Mouse (Mus musculus) liver, adult 2 months (tissue): ENCODE measurements around the gene Zfx. TPM values are rescaled to one million over a fixed set of nuclear protein-coding genes. Genes with fewer than 3 reads are reported as not detected.

Source experiments
- DNase-seq: peaks from one replicate; pipeline ENCODE4 v3.0.0-alpha.2; 2011; ENCODE audit warnings: low read depth, low spot score; ENCODE audit errors: extremely low read depth
- H3K27ac ChIP-seq: fragments of 200-500 bp; replicated peaks from 2 replicates; pipeline ENCODE4 v1.5.1; 2012; ENCODE audit warnings: low read depth, mild to moderate bottlenecking, control low read depth, inconsistent platforms, low read length; ENCODE audit not compliant: insufficient read depth
- H3K27me3 ChIP-seq: fragments of 200-500 bp; 2 replicates; pipeline ENCODE4 v1.6.1; 2012; ENCODE audit warnings: mild to moderate bottlenecking, moderate library complexity, low read length, inconsistent platforms; ENCODE audit not compliant: control insufficient read depth, insufficient read depth
- H3K36me3 ChIP-seq: fragments of 200-500 bp; 2 replicates; pipeline ENCODE4 v1.6.1; 2012; ENCODE audit warnings: low read length, inconsistent platforms; ENCODE audit not compliant: control insufficient read depth, insufficient read depth
- H3K4me1 ChIP-seq: fragments of 200-500 bp; 2 replicates; pipeline ENCODE4 v1.6.1; 2011; ENCODE audit warnings: low read length; ENCODE audit not compliant: control insufficient read depth, insufficient read depth
- H3K4me3 ChIP-seq: fragments of 200-500 bp; 2 replicates; pipeline ENCODE4 v1.5.1; 2011; ENCODE audit warnings: low read depth, mild to moderate bottlenecking, control low read depth, low read length, moderate library complexity; ENCODE audit not compliant: insufficient read depth
- H3K79me2 ChIP-seq: fragments of 200-500 bp; 2 replicates; pipeline ENCODE4 v1.6.1; 2012; ENCODE audit warnings: inconsistent platforms, mild to moderate bottlenecking, low read length, moderate library complexity; ENCODE audit not compliant: control insufficient read depth, insufficient read depth
- H3K9ac ChIP-seq: fragments of 200-500 bp; 2 replicates; pipeline ENCODE4 v1.6.1; 2012; ENCODE audit warnings: low read depth, mild to moderate bottlenecking, control low read depth, inconsistent platforms, low read length
- CTCF ChIP-seq: fragments of 200-500 bp; IDR thresholded peaks from 2 replicates; pipeline ENCODE4 v1.5.1; 2011; ENCODE audit warnings: low read depth, low read length, control low read depth
- POLR2A ChIP-seq: fragments of 200-500 bp; IDR thresholded peaks from 2 replicates; pipeline ENCODE4 v1.6.1; 2011; ENCODE audit warnings: low read length, control low read depth; ENCODE audit not compliant: insufficient read depth; ENCODE audit errors: extremely low read depth
- WGBS: fragments of 180-500 bp; shearing (Covaris S2); methylation state at CpG from one replicate; pipeline ENCODE4 v1.1.7; 2018; 5-methylcytosine and 5-hydroxymethylcytosine counted together
- polyA plus RNA-seq: library from polyadenylated mRNA; depleted of rRNA; stranded (reverse); fragments of >200 nt; gene quantifications from 2 replicates; pipeline ENCODE4 v1.2.3, GENCODE M21; 2012
- total RNA-seq: library from RNA; depleted of rRNA; stranded (reverse); fragments of >200 nt; gene quantifications from 2 replicates; pipeline ENCODE4 v1.2.3, GENCODE M21; 2014

Zfx gene
- total and polyA plus RNA-seq, 2 experiments = 2.1 to 14.4 TPM

GRCm38 (mm10) chrX:94115882-94116281 lies 7.6 kb downstream of the Zfx start:
- H3K4me1 ChIP-seq = peaks cover 10% of the 10 kb centered on the region
- no peak overlapping the region for H3K27ac ChIP-seq
- no peak overlapping the region for H3K9ac ChIP-seq
- H3K79me2 ChIP-seq = peaks cover 16% of the 10 kb centered on the region; the same call in 1 of the 2 replicates
- peak; percentile 45 for DNase-seq
- H3K27me3 ChIP-seq = no peaks in the 10 kb centered on the region
- no peaks in the 10 kb centered on the region for H3K36me3 ChIP-seq
- WGBS = 40% methylated on average over 6 of the region's 6 CpGs
- no peak for TF ChIP-seq POLR2A
- TF ChIP-seq CTCF = no peak
- no peak overlapping the region for H3K4me3 ChIP-seq

GRCm38 (mm10) chrX:94105964-94106363 lies 17.5 kb downstream of the Zfx start:
- no peaks in the 10 kb centered on the region for H3K27me3 ChIP-seq
- no peak overlapping the region for H3K4me3 ChIP-seq
- H3K79me2 ChIP-seq = no peaks in the 10 kb centered on the region; the same call in 1 of the 2 replicates
- H3K4me1 ChIP-seq = no peaks in the 10 kb centered on the region; the same call in 1 of the 2 replicates
- WGBS = 32% methylated on average over 2 of the region's 2 CpGs
- no peak overlapping the region for H3K9ac ChIP-seq
- TF ChIP-seq POLR2A (no peak), CTCF (no peak)
- H3K36me3 ChIP-seq = peaks cover 4% of the 10 kb centered on the region
- H3K27ac ChIP-seq = no peak overlapping the region
- DNase-seq = no peak

DNA sequence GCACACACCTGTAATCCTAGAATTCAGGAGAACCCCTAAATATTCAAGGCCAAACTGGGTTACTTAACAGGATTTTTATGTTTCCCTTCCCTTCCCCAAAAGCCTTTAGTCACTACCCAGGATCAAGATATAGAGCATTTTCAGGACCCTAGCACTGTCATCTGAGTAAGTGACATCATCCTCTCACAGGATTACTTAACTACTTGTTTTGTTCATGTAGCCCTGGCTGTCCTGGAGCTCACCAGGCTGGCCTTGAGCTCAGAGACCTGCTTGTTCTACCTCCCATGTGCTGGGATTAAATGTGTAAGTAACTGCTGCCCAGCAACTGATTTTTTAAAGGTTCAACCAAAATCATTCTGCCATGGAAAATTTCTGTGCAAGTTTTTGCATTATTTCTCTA lies 20.6 kb downstream of the Zfx start:
- no peak overlapping the region for H3K27ac ChIP-seq
- H3K27me3 ChIP-seq = no peaks in the 10 kb centered on the region
- no peak overlapping the region for H3K4me3 ChIP-seq
- no peak for TF ChIP-seq CTCF
- no peak for TF ChIP-seq POLR2A
- no peaks in the 10 kb centered on the region; the same call in 1 of the 2 replicates for H3K79me2 ChIP-seq
- H3K9ac ChIP-seq = no peak overlapping the region
- H3K36me3 ChIP-seq = peaks cover 12% of the 10 kb centered on the region
- no peaks in the 10 kb centered on the region; the same call in 1 of the 2 replicates for H3K4me1 ChIP-seq
- peak; percentile 20 for DNase-seq

DNA sequence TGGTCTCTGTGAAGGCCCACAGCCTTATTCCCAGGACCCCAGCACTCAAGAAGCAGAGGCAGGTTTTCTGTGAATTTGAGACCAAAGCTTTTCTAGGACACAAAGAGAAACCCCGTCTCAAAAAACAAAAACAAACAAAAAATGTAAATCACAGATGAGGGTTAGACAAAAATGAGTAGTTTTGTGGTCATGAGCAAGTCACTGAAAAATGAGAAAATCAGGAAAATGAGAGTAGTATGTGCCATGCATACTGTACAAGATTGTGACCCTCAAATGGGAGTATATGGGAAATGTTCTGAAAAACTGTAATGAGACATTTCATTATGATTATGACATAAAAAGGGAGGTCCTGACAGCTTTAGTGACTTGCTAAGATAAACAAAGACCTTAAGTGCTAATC lies 22.9 kb downstream of the Zfx start:
- Histone ChIP-seq H3K27ac (no peak overlapping the region), H3K4me3 (no peak overlapping the region), H3K36me3 (peaks cover 15% of the 10 kb centered on the region), H3K9ac (no peak overlapping the region), H3K79me2 (no peaks in the 10 kb centered on the region; the same call in 1 of the 2 replicates), H3K27me3 (no peaks in the 10 kb centered on the region), H3K4me1 (no peaks in the 10 kb centered on the region)
- no peak for TF ChIP-seq CTCF
- no peak for TF ChIP-seq POLR2A
- 83% methylated on average over 1 of the region's 1 CpGs for WGBS
- DNase-seq = no peak

DNA sequence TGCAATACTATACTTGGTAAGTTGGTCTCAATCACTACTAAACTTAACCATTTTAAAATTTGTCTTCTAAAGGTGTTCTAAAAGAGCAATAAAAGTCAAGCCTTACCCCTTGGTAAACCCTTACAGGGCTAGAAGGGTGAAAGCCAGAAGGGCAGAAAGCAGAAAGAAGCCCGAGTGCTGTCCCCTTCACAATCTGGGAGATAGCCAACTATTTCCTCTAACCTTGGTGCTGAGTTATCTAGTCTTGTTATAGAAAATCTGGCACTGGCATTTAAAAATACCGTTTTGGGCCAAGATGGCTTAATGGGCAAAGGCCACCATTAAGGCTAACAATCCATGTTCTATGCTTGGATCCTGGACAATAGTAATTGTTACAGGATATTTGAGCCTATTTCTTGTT lies 32.5 kb downstream of the Zfx start:
- H3K79me2 ChIP-seq = no peaks in the 10 kb centered on the region; the same call in 1 of the 2 replicates
- H3K27me3 ChIP-seq = no peaks in the 10 kb centered on the region
- H3K9ac ChIP-seq = no peak overlapping the region
- H3K4me1 ChIP-seq = no peaks in the 10 kb centered on the region
- H3K27ac ChIP-seq = no peak overlapping the region
- TF ChIP-seq POLR2A (no peak), CTCF (no peak)
- DNase-seq = peak; percentile 35
- H3K4me3 ChIP-seq = no peak overlapping the region
- WGBS = 14% methylated on average over 2 of the region's 2 CpGs
- peaks cover 5% of the 10 kb centered on the region; the same call in 1 of the 2 replicates for H3K36me3 ChIP-seq

DNA sequence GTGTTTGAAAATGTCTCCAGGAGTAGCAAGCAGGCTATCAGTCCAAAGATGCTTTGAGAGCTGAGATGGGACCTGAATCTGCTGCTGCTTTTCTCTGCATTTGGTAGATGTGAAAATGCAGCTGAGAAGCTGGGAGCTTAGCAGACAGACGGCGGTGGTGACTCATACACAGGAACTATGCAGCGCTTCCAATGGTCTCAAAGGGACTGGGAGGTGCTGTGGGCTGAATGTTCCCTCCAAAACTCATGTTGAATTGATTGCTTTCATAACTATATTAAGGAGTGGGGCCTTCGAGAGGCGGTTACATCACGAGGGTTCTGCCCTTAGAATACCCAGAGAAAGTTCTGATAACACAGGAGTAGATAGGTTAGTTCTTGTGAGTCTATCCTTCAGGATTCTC lies 62.3 kb downstream of the Zfx start:
- H3K9ac ChIP-seq = peak overlapping the region; percentile 17; the same call in 1 of the 2 replicates
- no peak overlapping the region for H3K27ac ChIP-seq
- H3K4me3 ChIP-seq = no peak overlapping the region
- TF ChIP-seq CTCF (no peak), POLR2A (no peak)
- no peaks in the 10 kb centered on the region for H3K79me2 ChIP-seq
- peaks cover 4% of the 10 kb centered on the region; the same call in 1 of the 2 replicates for H3K4me1 ChIP-seq
- DNase-seq = no peak
- H3K36me3 ChIP-seq = no peaks in the 10 kb centered on the region
- 27% methylated on average over 6 of the region's 6 CpGs for WGBS
- H3K27me3 ChIP-seq = no peaks in the 10 kb centered on the region
